Mouse (Mus musculus) A20 (cell line): ENCODE data around the gene Pcsk7.

Experiments
- DNase-seq: peaks from one replicate; pipeline ENCODE4 v3.0.0-alpha.2; 2011; ENCODE audit warnings: low read depth, low spot score

The Pcsk7 gene

DNA sequence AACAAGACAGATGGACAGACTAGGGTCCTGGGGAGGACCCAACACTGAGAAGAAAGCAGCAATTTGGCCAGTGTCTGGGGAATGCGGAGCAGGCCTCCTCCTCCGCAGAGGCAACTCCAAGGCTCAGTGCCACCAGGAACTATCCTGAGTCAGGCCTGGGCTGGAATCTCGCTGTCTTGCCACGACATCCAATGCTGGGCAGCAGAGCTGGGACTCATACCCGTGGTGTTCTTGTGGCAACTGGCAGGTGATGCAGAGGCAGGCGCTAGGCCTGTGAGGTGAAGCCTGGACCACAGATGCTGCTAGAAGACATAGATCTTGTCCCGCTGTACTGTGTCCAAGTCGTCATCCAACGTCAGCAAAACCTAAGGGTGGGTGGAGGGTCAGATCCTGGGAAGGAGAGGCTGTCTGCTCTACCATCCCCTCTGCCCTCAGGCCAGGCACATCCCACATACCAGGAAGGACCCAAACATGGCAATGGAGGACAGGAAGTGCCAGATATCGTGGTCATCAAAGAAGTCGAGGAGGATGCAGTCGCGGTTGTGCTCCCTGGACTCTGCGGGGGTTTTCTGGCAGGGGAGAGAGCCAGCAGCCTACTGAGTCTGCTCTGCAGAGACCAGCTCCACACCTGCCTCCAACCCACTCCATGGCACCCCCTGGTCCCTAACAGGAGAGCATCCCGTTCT lies 32.8 kb downstream of the Pcsk7 start:
- DNase-seq = no peak

DNA sequence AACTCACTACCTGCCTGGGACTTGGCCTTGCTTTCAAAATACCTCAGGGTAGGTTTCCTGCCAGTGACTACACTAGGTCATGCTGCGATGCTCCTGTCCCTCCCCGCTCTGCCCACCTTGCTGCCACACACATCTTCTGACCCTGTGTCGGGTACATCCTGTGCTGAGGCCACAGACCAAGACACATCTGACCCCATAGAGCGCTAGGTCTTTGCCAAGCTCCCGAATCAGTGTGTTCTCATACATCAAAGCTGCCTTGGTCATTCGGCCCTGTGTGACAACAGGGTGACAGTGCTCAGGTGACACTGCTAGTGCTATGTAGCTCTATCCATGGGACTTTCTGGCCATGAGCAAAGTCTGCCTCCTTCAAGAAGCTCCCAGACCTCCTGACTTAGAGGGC lies 33.5 kb downstream of the Pcsk7 start:
- peak; percentile 58 for DNase-seq

DNA sequence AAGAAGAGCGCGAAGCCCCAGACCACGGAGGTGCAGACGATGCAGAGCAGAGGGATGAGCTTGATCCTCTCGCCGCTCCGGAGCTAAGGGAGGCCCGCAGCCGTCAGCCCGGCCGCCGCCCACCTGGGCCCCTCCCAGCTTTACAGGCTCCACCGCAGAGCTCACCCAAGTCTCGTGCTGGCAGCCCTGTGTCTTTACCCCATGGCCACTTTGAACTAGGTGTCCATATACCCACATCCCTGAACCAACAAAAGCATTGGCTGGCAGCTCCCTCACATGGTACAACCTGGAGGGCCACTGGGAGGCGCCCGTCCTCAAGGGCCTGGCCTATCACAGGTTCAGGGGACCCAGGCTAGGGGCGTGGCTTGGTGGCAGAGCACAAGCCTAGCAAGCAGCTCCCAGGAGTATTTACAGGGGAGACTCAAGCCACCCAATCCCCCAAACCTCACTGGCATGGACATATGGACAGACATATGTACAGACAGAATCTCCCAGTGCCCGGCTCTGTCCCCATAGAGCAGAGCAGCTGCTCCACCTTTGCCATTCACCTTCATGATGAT lies 35.1 kb downstream of the Pcsk7 start:
- DNase-seq = peak; percentile 90

DNA sequence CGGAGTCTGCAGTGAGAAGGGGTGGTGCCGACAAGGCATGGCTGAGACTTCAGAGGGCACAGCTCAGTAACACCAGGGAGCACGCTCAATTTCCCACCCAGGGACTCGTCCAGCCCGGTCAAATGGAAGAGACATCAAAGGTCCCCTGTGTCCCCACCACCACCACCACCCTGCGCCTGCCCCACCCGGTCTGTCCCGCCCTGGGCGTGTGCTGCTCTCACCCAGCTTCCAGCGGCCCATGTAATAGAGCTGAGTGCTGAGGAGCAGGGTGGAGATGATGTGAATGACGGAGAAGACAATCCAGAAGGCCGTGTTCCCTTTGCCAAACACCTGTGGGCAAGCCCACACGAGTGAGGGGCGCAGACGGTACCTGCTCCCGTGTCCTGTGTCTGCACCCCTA lies 36.2 kb downstream of the Pcsk7 start:
- no peak for DNase-seq

DNA sequence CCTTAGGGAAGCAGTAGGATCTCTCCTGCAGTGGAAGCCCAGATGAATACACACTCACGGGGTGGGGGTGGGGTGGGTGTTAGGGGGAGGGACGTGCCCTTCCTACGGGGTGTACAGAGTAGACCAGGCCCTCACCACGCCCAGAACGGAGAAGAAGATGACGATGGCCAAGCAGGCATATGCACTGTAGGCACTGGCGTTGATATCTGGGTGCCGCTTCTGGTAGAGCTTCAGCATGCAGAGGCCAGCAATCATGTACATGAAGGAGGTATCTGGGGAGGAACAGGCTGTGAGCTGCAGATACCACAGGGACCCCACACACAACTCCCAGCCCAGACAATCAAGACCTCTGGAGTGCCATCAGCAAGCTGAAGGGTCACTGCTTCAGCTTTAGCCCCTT lies 36.6 kb downstream of the Pcsk7 start:
- no peak for DNase-seq

DNA sequence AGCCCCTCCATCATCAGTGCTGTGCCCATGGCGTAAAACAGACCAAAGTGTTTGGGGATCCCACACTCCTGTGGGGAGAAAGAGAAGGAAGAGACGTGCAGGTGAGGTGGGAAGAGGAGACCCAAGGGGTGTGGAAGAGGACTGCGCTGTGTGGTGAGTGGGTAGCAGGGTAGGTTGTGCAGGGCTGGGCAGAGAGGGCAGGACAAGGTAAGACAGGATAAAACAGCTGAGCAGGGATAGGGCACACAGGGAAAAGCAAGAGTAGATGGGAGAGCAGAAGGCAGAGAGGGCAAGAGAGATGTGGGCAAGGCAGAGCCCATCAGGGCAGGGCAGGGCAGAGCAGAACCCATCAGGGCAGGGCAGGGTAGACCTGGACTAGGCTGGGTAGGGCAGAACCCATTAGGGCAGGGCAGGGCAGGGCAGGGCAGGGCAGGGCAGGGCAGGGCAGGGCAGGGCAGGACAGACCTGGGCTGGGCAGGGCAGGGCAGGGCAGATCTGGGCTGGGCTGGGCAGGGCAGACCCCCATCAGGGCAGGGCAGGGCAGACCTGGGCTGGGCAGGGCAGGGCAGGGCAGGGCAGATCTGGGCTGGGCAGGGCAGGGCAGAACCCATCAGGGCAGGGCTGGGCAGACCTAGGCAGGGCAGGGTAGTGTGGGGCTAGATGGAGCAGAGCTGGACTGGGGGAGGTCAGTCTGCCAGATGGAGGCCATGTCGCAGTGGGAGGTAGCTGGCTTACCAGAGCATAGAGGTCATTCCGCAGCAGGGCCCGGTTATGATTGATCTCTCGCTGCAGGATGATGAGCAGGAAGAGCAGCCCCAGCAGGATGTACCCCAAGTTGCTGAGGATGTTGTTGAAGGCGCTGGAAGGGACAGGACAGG lies 37.6 kb downstream of the Pcsk7 start:
- no peak for DNase-seq

DNA sequence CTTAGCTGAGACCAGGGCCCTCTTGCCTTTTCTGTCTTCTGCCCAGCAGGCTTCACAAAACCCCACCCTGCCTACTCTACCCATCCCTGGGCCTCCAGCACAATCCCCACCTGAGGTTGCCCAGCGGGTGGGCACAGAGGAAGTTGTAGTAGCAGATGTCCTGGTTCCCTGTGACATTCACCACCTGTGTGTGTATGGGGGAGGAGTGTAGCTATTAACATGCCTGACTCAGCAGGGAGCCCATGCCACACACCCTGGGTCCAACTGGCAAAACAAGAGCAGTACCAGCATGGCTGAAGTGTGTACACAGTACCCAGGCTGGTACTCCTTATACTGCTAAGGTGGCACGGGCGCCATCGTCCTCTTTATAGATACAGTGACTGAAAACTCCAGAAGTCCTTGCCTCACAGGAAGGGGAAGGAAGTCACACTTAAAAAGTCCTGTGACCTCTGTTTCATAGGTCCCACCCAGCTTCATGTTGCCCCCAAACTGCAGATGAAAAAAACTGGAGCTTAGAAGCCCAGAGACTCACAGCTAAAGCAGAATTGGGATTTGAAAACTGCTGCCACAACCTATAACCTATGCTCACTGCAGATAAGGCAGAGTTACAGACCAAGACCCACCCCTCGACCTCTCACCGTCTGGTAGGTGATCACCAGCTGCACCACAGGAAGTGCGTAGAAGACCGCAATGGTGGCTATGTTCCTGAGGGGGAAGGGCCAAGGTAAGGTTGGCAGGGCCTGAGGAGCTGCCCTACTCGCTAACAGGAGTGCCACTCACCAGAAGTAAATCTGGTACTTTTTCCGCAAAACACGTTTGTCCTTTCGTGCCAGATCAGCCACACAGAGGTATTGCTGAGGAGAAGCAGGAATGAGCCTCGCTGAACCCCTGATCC lies 38.5 kb downstream of the Pcsk7 start:
- peak; percentile 82 for DNase-seq

DNA sequence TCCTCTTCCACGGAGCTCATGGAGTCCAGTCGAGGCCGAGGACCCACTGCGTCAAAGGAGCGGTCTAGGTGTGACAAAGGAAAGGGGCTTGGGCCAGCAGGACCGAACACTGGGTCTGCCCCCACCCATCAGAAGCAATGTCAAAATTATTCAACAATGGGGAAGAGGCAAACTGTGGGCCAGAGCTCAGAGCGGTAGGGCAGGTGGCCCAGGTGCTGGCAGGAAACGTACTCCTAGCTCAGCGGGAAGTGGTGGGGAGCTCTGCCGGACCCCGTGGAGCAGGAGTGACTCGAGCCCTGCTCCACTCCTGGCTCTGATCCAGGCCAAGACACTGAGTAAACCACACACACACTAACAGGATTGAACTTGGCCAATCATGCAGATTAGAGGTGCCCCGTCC lies 39.4 kb downstream of the Pcsk7 start:
- no peak for DNase-seq

DNA sequence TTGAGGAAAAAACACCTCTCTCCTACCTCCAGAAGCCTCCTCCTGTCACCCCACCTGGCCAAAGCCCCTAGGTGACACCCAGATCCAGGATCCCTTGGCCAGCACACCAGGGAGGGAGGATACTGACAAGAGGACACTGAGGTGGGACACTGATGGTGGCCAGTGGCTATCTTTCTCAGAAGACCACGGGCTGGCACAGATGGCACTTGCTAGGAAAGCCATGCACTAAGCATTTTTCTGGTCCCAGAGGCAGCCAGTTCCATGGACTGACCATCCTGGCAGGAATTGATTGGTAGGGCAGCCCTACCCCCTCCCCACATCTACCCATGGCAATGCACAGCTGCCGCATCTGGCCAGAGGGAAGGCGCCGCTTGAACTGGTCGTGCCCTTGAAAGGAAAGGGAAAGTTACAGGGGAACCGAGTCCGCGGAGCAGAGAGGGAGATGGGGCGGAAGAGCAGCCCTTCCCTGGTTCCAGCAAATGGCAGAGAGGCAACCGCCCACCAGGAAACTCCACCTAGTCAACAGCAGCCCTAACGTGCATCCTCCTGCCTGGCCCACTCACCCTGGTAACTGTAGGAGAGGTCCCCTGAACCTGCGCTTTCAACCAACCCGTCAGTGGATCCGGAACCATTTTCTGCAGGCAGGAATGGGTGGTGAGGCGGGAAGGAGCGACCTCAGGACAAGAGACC lies 40.0 kb downstream of the Pcsk7 start:
- DNase-seq = no peak

DNA sequence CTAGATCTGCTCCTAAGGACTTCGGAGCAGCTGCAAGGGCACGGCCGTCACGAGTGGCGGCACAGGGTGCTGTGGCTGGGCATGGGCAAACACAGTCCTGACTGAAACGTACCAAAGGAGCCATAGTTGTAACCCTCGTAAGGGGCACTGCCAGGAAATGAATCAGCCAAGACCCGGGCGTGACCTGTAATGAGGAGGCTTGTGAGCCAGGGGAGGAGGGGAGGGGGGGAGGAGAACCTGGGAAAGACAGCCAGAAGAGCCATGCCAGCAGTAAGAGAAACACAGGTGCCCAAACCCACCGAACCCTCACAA lies 40.5 kb downstream of the Pcsk7 start:
- DNase-seq = no peak

DNA sequence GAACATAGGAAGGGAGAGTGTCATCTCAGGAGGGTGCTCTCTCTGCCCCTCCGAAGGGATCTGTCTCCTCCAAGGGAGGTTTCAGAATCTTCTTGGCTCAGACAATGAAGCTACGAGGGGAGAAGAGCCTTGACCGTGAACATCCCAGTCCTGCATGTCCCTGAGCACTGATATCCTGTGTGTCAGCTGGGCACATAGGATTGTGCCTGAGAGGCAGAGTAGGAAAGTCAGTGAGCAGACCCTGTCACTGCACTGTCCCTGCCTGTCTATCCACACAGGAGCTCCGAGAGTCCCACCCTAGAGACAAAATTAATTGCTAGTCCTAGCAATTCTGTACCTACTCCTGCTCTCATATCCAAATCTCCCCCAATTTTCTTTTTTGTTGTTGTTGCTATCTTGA lies 45.8 kb downstream of the Pcsk7 start:
- DNase-seq = no peak

DNA sequence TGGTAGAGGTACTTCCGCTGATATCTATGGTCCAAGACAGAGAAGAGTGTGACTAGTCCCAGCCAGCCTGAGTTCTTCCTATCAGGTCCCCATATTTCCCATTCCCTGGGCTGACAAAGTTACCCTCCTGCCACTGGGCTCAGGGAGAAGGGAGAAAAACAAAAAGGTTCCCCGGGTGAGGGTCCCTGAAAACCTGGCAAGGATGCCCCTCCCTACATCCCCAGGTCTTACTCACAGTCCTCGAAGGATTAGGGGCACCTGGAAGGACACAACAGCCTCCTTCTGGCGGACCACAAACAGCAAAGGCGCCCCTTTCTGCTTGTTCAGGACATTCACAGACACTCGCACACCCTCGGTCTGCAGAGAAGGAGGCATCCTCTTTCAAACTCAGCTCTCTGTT lies 46.6 kb downstream of the Pcsk7 start:
- no peak for DNase-seq

DNA sequence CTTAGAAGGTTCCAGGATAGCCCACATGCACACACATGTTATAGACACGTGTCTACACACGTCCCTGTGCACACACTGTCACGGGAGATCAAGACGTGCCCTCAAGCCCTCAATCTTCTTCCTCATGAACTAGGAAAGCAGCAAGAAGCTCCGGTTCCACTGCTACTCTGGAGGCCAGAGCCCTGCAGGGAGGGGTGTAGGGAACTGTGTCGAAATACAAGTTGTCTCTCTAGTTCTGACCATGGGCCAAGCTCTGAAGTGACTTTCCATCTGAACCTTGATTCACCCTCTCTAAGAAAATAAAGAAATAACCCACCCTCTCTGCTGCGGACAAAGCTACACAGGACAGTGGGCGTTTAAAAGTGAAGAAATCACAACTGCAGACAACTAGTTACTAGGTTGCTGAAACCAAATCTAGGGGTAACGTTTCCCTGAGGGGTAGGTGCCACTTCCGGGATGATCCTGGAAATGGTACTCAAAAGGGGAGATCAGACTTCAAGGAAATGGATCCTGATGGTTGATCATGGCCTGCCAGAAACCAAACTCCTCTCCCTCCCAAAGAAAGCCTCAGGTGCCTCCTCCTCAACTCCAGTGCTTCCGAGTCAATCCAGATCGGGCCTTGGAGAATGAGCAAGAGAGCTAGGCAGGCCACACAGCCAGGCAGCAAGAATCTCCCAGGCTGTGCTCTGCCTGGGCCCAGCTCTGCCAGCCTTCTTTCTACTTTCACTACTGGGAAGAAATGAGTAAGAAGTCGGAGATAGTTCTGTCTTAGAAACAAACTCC lies 47.4 kb downstream of the Pcsk7 start:
- DNase-seq = no peak

DNA sequence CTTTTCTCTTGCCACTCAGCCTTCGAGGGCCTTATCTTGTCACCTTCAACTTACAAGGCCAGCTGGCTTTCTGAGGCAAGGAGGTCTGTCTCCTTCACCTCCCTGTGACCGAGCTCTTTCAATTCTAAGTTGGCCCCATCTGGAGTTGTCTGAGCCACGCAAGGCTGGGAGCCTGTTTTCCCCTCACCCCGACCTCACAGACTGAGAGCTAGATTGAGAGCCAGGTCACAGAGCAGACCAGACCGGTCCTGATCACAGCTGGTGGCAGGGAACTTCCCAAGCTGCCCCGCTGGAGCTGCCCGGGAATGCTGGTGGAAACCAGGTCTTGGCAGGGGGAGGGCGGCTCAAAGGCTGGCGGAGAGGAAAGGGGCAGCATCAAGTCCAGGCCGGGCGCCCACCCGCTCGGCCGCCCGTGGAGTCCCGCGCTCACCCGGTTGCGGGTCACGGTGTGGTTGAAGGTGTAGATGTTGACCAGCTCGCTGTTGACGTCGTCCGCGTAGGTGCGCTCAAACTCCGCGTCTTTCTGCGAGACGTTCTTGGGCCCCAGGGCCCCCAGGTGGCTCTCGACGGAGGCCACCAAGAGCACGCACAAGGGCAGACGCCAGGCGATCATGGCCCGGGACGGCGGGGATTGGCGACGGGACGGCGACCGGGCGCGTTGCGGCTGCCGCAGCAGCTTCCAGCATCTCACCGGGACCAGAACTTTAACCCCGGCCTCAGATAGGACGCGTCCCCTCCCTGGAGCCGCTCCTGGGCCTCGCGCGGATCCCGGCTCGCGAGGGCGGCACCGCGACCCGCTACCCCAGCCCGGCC lies 48.2 kb downstream of the Pcsk7 start:
- peak; percentile 80 for DNase-seq

DNA sequence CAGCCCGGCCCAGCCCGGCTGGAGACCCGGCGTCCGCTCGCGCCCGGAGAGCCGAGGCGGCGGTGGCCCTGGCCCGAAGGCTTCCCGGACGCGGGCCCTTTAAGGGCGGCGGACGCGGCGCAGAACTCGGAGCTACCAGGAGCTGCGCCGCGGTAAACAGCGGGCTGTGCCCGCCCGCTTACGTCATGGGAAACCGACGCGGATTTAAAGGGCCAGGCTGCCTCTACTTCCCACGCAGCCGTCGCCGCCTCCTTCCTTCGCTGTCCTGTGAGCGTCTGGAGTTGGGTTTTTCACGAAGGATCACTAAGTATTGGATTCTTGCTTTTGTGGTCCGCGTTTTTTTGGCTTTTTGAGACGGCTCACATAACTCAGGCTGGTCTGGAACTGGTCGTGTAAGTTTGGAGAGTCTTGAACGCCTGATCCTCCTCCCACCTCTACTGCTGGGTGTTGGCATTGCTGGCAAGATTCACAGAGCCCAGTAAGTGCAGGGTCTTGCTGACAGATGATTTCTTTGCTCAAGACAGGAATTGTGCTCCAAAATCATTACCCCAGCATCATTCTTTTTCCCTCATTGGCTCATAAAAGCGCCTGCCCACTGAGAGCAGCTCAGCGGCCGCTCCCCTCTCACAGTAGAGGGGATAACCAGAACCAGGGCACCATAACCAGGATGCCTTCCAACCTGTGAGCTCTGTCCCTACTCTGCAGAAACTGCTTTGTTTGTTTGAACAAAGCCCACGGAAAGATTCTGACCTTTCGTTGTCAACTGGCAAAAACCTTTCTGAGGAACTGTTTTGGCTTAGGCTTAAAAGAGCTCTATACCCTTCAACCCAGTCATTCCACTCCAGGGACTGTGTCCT lies 49.0 kb downstream of the Pcsk7 start, which contains the start of gene Sidt2:
Sidt2 (minus strand) TSS at position 152 of the 857 bp plus-strand sequence.
- DNase-seq = peak; percentile 89

DNA sequence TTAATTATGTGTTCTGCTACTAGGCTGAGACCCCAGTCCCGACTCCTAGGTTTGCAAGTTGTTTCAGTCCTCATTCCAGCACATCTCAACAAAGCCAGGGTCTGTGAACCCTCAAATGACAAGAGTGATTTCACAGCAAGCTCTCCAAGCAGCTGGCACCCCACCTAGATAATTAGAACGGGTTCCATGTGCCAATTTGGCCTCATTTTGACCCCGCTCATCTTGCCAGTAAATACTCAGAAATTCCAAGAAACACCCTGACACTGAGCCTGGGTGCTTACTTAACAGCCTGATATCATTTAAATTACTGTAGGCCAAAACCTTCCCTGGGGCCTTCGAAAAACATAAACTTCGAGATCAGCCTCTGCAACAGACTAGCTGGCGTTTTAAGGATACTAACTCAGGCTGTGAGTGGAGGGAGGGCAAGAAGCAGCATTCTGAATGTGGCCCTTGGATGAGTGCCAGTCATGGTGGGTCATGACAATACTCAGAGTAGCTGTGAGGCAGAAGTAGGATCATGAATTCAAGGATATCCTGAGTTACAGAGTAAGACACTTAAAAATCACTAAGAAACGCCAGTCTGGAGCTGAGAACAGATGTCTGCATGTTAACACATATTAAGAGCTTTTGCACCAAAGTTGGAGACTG lies 51.9 kb downstream of the Pcsk7 start:
- no peak for DNase-seq

DNA sequence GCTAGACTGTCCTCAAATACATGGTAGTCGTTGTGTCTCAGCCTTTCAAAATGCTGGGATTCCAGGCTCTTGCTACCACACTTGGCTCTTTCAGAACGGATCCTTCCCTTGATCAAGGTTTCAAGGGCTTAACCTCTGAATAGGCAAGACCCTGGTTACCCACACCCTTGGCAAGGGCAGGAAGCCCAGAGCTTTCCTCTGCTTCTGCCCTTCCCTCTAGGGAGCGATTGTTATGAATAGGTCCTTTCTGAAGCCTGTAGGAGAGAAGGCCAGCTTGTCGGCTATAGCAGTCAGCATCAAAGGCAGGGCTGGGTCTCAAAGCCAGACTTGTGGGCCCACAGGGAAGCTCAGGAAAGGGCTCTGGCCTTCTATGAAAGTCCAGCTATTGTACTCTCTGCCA lies 52.6 kb downstream of the Pcsk7 start:
- DNase-seq = no peak

DNA sequence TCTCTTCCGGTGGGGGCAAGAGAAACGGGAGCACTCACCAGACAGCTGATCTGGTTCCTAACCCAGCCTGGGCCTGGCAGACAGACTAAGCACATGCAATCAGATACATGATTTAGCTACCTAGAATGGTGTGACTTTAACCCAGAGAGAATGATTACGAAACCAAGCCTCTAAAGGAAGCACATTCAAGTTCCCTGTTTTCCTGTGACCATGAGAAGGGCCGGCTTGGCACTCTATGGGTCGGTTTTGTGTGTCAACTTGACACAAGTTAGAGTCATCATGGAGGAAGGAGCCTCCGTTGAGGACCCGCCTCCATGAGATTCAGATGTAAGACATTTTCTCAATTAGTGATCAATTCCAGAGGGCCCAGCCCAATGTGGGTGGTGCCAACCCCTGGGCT lies 53.4 kb downstream of the Pcsk7 start:
- no peak for DNase-seq
